Mouse (Mus musculus) frontal cortex, postnatal 14 days (tissue): ENCODE results near the gene Lpin2.

Source experiments
- DNase-seq, 2 experiments: peaks; one replicate each; pipeline ENCODE4 v3.0.0; 2022; ENCODE audit warnings: low spot score in 2 of 2

Gene Lpin2

DNA sequence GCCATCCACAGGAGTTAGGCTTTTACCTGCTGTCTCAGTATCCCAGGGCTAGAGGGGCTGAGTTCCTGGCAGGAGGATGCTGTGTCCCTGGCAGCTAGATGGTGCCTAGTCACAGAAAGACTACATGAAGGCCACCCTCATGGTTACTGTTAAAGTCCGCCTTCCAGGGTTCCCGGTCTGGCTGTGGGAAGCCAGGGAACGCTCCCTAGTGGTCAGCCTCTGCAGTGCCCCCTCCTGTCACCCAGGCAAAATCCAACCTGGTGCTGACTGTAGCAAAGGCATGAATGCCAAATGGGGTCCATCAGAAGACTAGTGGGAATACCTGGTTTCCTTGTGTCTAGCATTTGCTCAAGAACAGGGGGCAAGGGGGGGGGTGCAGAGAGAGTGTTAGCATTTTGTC lies 78.3 kb downstream of the Lpin2 start:
- no peak for DNase-seq

DNA sequence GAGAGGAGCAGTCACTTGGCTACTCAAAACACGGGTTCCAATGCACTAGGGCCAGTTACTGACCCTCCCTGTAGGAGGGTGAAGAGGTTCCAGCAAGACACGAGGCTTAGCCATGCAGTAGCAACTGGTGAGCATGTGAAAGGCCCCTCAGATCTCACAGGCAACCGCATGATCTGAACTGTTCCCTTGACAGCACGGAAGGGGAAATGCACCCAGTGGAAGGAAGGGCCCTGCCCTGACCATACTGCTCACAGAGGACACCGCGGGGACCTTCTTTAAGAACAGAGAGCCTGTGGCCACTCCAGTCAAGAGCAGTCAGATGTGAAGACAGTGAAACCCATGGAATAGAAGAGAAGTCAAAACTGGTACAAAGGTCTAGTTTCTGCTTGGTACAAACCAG lies 80.8 kb downstream of the Lpin2 start:
- no peak for DNase-seq

DNA sequence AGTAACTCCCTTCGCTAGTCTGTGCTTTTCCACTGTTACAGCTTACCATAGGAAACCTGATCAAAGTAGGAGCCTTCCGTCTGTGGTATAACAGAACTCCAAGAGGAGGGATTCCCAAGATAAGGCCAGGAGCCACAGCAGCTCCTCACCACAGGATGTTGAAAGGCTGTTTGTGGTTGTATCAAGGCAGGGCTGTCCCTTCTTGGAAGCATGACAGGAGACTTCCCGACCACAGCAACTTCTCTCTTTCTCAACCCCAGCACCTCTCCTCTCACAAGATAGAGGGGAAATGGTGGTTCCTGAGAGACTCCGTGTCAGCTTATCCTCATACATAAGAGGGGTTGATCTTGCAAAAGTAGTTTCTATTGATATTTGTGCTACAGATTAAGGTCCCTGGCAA lies 82.4 kb downstream of the Lpin2 start:
- no peak for DNase-seq

DNA sequence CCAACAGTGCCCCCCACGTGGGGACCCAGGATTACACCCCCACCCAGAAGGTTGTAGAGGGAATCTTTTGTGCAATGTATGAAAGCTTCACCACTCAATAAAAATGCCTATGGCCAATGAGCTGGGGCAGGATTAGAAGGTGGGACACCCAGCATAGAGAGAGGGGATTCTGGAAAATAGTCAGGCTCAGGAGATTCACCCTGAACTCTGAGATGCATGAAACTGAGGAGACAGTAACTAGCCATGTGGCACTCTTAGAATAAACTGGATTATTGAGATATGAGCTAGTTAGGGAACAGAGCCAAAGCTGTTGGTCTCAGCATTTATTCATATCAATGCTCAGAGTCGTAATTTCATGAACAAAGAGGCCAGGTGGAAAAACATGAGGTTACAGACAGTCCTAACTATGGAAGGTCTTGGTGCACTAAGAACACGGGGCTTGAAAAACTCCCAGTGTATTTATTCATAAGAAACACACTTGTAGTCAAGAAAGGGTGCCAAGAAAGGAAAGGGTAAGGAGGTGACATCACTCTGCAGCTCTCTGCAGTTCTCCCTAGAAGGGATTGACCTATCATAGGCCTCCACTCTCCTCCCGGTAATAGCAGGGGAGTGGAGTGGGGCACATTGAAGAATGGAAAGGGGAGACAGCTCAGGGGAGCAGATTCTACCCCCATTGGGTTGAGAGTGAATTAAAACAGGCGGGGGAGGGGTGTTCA lies 83.1 kb downstream of the Lpin2 start:
- DNase-seq, result no peak

DNA sequence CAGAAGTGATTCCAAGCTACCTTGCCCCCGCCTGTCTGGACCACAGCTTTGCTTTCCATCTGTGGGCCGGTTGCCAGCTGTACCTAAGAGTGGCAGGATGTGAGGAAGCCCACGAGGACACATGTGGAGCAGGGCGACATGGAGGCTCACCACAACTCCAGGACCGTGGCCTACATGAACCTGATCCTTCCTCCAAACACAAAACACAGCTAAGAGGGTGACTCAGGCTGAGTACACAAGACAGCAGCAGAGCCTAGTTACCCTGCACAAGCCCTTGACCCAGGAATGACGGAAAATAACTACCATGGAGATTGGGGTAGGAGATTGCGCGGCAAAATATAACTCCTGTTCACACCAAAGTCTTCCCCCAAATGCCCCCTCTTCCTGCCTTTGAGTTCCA lies 85.0 kb downstream of the Lpin2 start:
- no peak for DNase-seq

DNA sequence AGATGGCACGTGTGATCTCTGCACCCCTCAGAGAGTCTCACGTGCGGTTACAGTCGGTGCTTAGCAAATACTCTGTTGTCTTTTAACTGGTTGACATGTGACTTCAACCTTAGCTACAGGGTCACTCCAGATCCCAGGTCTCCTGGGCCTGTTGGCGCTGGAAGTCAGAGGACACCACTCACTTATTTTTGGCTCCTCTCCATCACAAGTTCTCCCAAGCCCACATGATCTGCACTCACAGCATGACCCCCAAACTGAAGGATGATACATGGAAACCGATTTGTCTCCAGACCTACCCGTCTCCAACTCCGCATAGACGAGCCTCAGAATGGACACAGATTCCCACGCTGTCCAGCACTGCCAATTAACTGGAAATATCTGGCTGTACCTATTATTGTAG lies 85.8 kb downstream of the Lpin2 start:
- no peak for DNase-seq

- no peak for DNase-seq
These were observed 86.2 kb downstream of the Lpin2 start for GRCm38 (mm10) chr17:71268599-71268998.

DNA sequence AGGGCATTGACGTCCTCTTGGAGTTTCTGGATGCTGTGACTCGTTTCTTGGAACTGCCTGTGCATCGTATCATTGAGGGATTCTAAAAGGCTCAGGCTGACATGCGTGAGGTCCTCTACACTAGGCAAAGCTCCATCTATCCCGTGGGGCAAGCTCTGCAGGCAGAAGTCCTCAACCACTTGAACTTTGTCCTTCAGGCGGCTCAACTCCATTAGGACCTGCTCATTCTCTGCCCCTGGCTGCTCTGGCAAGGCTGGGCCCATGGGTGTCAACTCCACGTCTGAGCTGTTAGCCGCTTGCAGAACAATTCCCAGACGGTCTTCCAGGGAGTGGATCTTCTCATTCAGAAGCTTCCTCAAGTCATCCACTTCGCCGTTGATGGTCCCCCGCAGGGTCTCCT lies 91.5 kb downstream of the Lpin2 start:
- DNase-seq, result no peak

- no peak for DNase-seq
These were observed 94.4 kb downstream of the Lpin2 start for GRCm38 (mm10) chr17:71276771-71277170.

DNA sequence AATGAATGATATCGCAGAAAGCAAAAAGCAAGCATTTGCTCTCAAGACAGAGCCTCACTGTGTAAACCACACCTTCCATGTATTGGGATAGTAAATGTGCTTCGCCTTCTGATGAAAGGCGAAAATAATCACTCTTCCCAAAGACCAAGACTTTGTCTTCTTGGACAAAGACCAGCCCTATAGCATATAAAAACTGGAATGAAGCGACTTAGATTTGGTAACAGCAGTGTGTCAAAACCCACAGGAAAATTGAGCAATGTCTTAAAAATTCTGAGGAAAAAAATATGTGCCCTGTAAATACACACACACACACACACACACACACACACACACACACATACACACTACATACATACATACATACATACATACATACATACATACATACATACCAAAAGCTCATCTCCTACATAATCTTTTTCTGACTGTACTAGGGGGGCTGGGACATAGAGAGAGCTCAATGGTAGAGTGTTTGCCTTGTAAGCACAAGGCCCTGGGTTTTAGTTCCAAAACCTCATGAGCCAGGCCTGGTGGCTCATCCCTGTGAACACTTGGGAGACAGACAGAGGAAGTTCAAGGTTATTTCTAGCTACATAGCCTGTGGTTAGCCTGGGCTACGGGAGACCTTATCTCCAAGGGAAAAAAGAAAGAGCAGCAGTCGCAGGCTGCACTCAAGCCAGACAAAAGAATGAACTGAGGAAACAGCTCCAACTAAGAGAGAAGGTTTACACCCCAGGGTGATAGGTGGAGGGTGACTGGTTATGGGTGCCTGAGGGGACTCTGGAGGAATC lies 95.5 kb downstream of the Lpin2 start:
- no peak for DNase-seq

DNA sequence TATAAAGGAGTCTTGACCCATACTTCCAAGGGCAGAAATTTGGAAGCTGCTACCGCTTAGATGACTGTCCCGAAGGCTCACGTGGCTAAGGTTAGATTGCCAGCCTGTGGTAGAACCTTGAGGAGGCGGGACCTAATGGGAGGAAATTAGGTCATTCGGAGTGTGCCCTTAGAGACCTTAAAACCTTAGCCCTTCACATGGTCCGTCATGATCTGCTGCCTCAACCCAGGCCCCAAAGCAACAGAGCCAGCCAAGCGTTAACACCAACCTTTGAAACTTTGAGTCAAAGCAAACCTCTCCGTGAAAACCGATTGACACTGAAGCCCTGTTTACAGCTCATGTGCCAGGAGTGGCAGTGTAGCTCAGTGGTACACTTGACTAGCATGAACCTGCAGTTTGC lies 100.4 kb downstream of the Lpin2 start:
- no peak for DNase-seq

GRCm38 (mm10) chr17:71283237-71283636 lies 100.9 kb downstream of the Lpin2 start:
- no peak for DNase-seq

DNA sequence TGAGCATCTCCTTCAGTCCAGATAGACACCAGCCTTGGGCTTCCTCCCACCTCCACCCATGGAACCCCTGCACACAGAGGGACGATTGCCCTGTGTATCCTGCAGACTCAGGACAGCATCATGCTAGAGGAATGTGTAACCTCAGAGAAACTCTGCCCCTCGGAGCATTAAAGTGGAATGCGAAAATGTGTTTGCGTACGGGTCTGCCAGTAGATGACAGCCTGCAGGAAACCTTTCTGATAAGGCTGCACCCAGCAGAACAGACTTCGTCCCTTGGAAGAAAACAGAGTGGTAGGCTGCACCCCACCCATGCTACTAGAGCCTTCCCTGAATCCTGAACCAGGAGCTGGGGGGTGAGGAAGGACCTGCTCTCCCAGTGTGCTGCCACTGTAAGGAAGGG lies 102.5 kb downstream of the Lpin2 start:
- no peak for DNase-seq

- DNase-seq, result no peak
These were observed 103.6 kb downstream of the Lpin2 start for GRCm38 (mm10) chr17:71285929-71286328.

DNA sequence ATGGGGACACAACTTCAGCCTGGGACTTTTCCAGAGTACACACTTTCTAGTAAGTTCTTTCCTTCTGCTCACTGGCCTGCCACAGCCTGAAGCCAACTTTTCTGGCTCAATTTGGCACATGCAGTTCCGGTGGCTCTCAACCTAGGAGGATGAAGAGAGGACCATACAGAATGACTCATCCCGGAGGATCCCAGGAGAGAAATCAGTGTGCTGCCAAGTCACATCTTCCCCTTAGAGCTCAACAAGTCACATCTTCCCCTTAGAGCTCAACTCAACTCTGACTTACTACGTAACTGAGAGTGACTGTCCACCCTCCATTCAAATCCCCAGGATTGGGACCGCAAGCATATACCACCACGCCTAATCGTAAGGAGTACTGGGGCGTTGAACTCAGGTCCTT lies 105.2 kb downstream of the Lpin2 start:
- no peak for DNase-seq

GRCm38 (mm10) chr17:71288145-71288758 lies 105.9 kb downstream of the Lpin2 start:
- no peak for DNase-seq

GRCm38 (mm10) chr17:71288808-71289548 lies 106.6 kb downstream of the Lpin2 start:
- DNase-seq, result no peak

- no peak for DNase-seq
These were observed 107.3 kb downstream of the Lpin2 start for GRCm38 (mm10) chr17:71289572-71290176.

- DNase-seq, result no peak
These were observed 108.4 kb downstream of the Lpin2 start for GRCm38 (mm10) chr17:71290486-71291410.

DNA sequence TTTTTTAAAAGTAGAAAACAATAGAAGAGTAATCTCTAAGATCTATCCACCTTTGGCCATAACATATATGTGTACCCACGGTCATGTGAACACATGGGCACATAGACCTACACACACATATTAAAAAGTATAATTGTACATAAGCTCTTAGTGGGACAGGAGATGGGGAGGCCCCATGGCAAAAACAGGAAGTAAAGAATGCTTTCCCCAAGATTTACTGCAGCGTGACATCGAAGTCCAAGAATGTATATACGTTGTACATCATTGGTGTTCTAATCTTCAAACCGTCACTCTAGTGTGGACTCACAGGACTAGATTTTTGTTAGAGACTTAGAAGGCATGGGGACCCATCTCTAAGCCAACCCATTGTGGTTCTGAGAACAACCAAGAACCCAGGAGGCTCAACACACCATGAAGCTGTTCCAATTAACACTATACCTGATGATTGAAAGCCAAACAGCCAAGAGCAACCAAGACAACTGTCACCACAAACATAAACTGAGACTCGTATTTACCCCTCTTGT lies 109.6 kb downstream of the Lpin2 start:
- no peak for DNase-seq
